Mouse (Mus musculus): ENCODE data around the gene C87414.
"Not testable (repeated sequence)": the region's sequence is repeated elsewhere in the genome, so short reads cannot be mapped to it uniquely, and the experiment has no call there.

DNA sequence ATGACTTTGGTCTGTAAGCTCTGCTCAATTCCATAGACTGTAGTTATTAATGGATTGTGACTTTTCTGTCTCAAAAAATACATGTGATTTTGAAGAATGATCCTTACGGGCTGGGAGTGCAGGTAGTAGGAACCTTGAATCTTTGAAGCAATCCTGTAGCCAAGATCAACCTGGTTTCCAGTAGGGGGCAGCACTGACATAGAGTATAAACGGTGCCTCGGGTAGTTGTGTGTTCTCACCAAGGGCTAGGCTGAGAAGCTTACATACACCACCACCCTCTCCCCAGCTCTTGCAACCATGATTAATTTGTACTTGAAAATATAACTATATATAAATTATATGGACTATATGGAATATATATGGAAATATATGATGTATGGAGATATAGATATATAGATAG is 13.3 kb upstream of the C87414 start:
- not testable (repeated sequence) for TF ChIP-seq CTCF (IDR thresholded peaks at IDR 0.05; ENCODE audit: borderline replicate concordance, extremely low read depth, insufficient read depth, insufficient read length); POLR2A (IDR thresholded peaks at IDR 0.05; ENCODE audit: borderline replicate concordance, extremely low read depth, insufficient read depth, insufficient read length, poor library complexity, severe bottlenecking)

Data from brain, embryonic 14.5 days (tissue).